Mouse (Mus musculus): Measurements from ENCODE around the gene B3galnt2. TPM values are rescaled to one million over a fixed set of nuclear protein-coding genes. Genes with fewer than 3 reads are reported as not detected.
"Not testable (repeated sequence)": the region's sequence is repeated elsewhere in the genome, so short reads cannot be mapped to it uniquely, and the experiment has no call there.

B3galnt2 gene
- total and polyA plus RNA-seq, 2 experiments from 2014 or later = 8.6 to 31.1 TPM

DNA sequence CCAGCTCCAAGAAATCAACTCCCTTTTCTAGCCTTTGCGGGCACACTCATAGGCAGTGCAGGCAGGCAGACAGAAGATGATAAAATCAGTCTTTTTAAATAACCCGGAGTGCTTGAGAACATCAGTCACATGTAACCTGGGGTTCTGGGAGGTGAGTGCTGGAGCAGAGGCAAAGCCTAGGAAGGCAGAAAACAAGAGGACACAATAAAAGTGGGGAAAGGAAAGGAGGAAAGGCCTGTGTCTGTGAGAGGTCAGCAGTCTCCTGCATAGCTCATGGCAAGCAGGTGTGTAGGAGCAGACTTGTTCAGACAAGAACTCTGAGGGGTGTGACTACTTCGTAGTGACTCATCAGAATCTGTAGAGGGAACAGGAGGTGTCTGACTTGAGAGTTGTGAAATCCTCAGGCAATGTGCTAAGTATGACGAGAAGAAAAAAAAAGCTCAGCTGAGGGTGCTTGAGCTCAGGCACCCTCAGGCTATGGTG, 14.4 kb downstream of the B3galnt2 start:
- Histone ChIP-seq H3K27me3 (ENCODE audit: control insufficient read depth, insufficient read depth, low read length) (no peaks in the 10 kb centered on the region), H3K27ac (ENCODE audit: low read depth) (no peak overlapping the region), H3K9ac (replicated peaks; ENCODE audit: low read depth, low read length) (no peak overlapping the region), H3K4me1 (ENCODE audit: control insufficient read depth, insufficient read depth) (no peaks in the 10 kb centered on the region), H3K9me3 (replicated peaks; ENCODE audit: control insufficient read depth, low read length) (no peaks in the 10 kb centered on the region; the same call in 1 of the 2 replicates), H3K4me2 (ENCODE audit: low read depth, low read length) (no peak overlapping the region), H3K4me3 (ENCODE audit: low read depth, low read length) (no peak overlapping the region), H3K36me3 (replicated peaks; ENCODE audit: control insufficient read depth, insufficient read depth, low read length) (peaks cover 4% of the 10 kb centered on the region)
- ATAC-seq (ENCODE audit: insufficient read depth, low read depth) (no peak), DNase-seq (ENCODE audit: low spot score) (no peak)
- TF ChIP-seq EP300 (IDR thresholded peaks at IDR 0.05; ENCODE audit: low read depth) (no peak), CTCF (IDR thresholded peaks at IDR 0.05; ENCODE audit: low read depth) (no peak)
- WGBS = 70% methylated on average over 4 of the region's 4 CpGs

DNA sequence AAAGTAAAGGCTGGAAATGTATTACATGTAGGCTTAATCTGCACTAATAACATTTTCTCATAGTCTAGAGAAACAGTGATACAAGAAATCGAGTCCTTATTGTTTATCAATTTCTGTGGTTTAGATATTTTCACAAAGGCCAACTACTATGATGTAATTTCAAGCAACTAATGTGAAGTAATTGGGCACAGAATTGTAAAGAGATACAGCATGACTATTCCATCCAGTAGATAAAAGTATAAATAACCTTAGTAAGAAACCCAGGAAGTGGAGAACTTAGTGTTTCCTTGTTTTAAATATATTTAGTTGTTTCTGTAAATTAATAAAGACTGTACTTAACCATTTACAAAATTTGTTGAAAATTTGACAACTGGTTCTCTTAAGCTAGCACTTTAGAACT, 15.5 kb downstream of the B3galnt2 start:
- ATAC-seq (ENCODE audit: insufficient read depth, low read depth) = no peak
- Histone ChIP-seq H3K27ac (ENCODE audit: low read depth) (no peak overlapping the region), H3K36me3 (replicated peaks; ENCODE audit: control insufficient read depth, insufficient read depth, low read length) (peaks cover 4% of the 10 kb centered on the region), H3K4me3 (ENCODE audit: low read depth, low read length) (no peak overlapping the region), H3K4me1 (ENCODE audit: control insufficient read depth, insufficient read depth) (no peaks in the 10 kb centered on the region), H3K27me3 (ENCODE audit: control insufficient read depth, insufficient read depth, low read length) (no peaks in the 10 kb centered on the region), H3K9me3 (replicated peaks; ENCODE audit: control insufficient read depth, low read length) (no peaks in the 10 kb centered on the region), H3K4me2 (ENCODE audit: low read depth, low read length) (no peak overlapping the region), H3K9ac (replicated peaks; ENCODE audit: low read depth, low read length) (no peak overlapping the region)
- WGBS = 80% methylated on average over 1 of the region's 1 CpGs
- TF ChIP-seq CTCF (IDR thresholded peaks at IDR 0.05; ENCODE audit: low read depth) = no peak
- no peak for TF ChIP-seq EP300 (IDR thresholded peaks at IDR 0.05; ENCODE audit: low read depth)
- no peak for DNase-seq (ENCODE audit: low spot score)

DNA sequence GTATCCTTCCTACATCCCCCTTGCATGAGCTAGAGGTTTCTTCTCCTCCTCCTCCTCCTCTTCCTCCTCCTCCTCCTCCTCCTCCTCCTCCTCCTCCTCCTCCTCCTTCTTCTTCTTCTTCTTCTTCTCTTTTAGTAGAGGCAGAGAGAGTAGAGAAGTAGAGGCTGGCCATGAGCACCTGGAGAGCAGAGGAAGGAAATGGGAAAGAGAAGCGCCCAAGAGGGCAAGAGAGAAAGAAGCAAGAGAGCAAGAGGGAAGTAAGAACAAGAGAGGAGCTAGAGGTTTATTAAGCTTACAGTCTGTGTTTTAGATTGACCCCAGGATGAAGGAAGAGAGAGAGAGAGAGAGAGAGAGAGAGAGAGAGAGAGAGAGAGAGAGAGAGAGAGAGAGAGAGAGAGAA, 27.6 kb downstream of the B3galnt2 start:
- not testable (repeated sequence) for H3K4me3 ChIP-seq (ENCODE audit: low read depth, low read length); H3K4me2 ChIP-seq (ENCODE audit: low read depth, low read length); H3K27ac ChIP-seq (ENCODE audit: low read depth); H3K4me1 ChIP-seq (ENCODE audit: control insufficient read depth, insufficient read depth); ATAC-seq (ENCODE audit: insufficient read depth, low read depth); DNase-seq (ENCODE audit: low spot score); H3K27me3 ChIP-seq (ENCODE audit: control insufficient read depth, insufficient read depth, low read length); H3K9ac ChIP-seq (replicated peaks; ENCODE audit: low read depth, low read length); H3K9me3 ChIP-seq (replicated peaks; ENCODE audit: control insufficient read depth, low read length)
- 0 out of 2 replicates have a peak, but pooled peaks cover 11% of the 10 kb centered on the region for H3K36me3 ChIP-seq (replicated peaks; ENCODE audit: control insufficient read depth, insufficient read depth, low read length)
- WGBS = 77% methylated on average over 1 of the region's 1 CpGs

GRCm38 (mm10) chr13:13983523-13983922, 29.3 kb downstream of the B3galnt2 start:
- Histone ChIP-seq H3K27ac (ENCODE audit: low read depth) (no peak overlapping the region), H3K36me3 (replicated peaks; ENCODE audit: control insufficient read depth, insufficient read depth, low read length) (0 out of 2 replicates have a peak, but pooled peaks cover 15% of the 10 kb centered on the region), H3K9ac (replicated peaks; ENCODE audit: low read depth, low read length) (no peak overlapping the region), H3K4me1 (ENCODE audit: control insufficient read depth, insufficient read depth) (no peaks in the 10 kb centered on the region), H3K4me3 (ENCODE audit: low read depth, low read length) (no peak overlapping the region), H3K4me2 (ENCODE audit: low read depth, low read length) (no peak overlapping the region), H3K9me3 (replicated peaks; ENCODE audit: control insufficient read depth, low read length) (no peaks in the 10 kb centered on the region), H3K27me3 (ENCODE audit: control insufficient read depth, insufficient read depth, low read length) (no peaks in the 10 kb centered on the region)
- DNase-seq (ENCODE audit: low spot score) = no peak
- 86% methylated on average over 6 of the region's 6 CpGs for WGBS
- ATAC-seq (ENCODE audit: insufficient read depth, low read depth) = no peak
- TF ChIP-seq CTCF (IDR thresholded peaks at IDR 0.05; ENCODE audit: low read depth) = no peak
- TF ChIP-seq EP300 (IDR thresholded peaks at IDR 0.05; ENCODE audit: low read depth) = no peak

- Histone ChIP-seq H3K27me3 (ENCODE audit: control insufficient read depth, insufficient read depth, low read length) (no peaks in the 10 kb centered on the region), H3K36me3 (replicated peaks; ENCODE audit: control insufficient read depth, insufficient read depth, low read length) (peaks cover 37% of the 10 kb centered on the region), H3K9ac (replicated peaks; ENCODE audit: low read depth, low read length) (no peak overlapping the region), H3K4me3 (ENCODE audit: low read depth, low read length) (no peak overlapping the region), H3K4me2 (ENCODE audit: low read depth, low read length) (no peak overlapping the region), H3K4me1 (ENCODE audit: control insufficient read depth, insufficient read depth) (no peaks in the 10 kb centered on the region), H3K9me3 (replicated peaks; ENCODE audit: control insufficient read depth, low read length) (no peaks in the 10 kb centered on the region), H3K27ac (ENCODE audit: low read depth) (no peak overlapping the region)
- TF ChIP-seq CTCF (IDR thresholded peaks at IDR 0.05; ENCODE audit: low read depth) = no peak
- TF ChIP-seq EP300 (IDR thresholded peaks at IDR 0.05; ENCODE audit: low read depth) = no peak
- 87% methylated on average over 2 of the region's 2 CpGs for WGBS
- ATAC-seq (ENCODE audit: insufficient read depth, low read depth) (no peak), DNase-seq (ENCODE audit: low spot score) (no peak)
These were observed 34.9 kb downstream of the B3galnt2 start for GRCm38 (mm10) chr13:13989135-13989534.

GRCm38 (mm10) chr13:13990391-13990790, 36.1 kb downstream of the B3galnt2 start:
- Histone ChIP-seq H3K4me2 (ENCODE audit: low read depth, low read length) (no peak overlapping the region), H3K27me3 (ENCODE audit: control insufficient read depth, insufficient read depth, low read length) (no peaks in the 10 kb centered on the region), H3K27ac (ENCODE audit: low read depth) (no peak overlapping the region), H3K4me1 (ENCODE audit: control insufficient read depth, insufficient read depth) (no peaks in the 10 kb centered on the region), H3K9me3 (replicated peaks; ENCODE audit: control insufficient read depth, low read length) (no peaks in the 10 kb centered on the region), H3K9ac (replicated peaks; ENCODE audit: low read depth, low read length) (no peak overlapping the region), H3K36me3 (replicated peaks; ENCODE audit: control insufficient read depth, insufficient read depth, low read length) (peaks cover 46% of the 10 kb centered on the region), H3K4me3 (ENCODE audit: low read depth, low read length) (no peak overlapping the region)
- no peak for TF ChIP-seq EP300 (IDR thresholded peaks at IDR 0.05; ENCODE audit: low read depth)
- no peak for TF ChIP-seq CTCF (IDR thresholded peaks at IDR 0.05; ENCODE audit: low read depth)
- DNase-seq (ENCODE audit: low spot score) (no peak), ATAC-seq (ENCODE audit: insufficient read depth, low read depth) (no peak)
- WGBS = 67% methylated on average over 2 of the region's 2 CpGs
